Mouse (Mus musculus): ENCODE measurements around the gene Ajap1. TPM values are rescaled to one million over a fixed set of nuclear protein-coding genes. Genes with fewer than 3 reads are reported as not detected.

The Ajap1 gene
- polyA plus RNA-seq, 1 experiment from 2014 or later = 0.69 TPM

DNA sequence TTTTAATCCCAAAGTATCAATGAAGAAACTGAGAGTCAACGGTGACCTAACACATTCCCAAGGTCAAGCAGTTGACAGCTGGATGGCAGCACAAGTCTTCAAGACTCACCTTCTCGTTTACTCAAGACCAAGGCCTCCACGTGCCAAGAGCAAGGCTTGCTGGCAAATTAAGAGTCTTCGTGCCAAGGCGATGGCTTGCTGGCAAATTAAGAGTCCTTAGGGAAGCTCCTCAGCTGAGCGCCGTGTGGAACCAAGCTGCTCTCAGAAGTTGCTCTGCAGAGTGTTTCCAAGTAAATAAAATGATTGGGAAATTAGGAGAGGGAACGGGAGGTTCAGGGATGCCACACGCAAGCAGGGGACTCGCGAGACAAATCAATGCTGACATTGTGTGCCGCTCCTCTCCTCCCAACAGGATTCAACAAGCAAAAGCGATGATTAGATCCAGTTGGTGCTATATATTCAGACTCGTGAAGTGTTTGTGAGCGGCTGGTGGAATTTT is 147.3 kb downstream of the Ajap1 start:
- no peaks in the 10 kb centered on the region for H3K36me3 ChIP-seq
- H3K4me3 ChIP-seq (replicated peaks) = no peak overlapping the region
- ATAC-seq (ENCODE audit: insufficient read depth, low FRiP score, low read depth) = no peak
- no peaks in the 10 kb centered on the region for H3K27me3 ChIP-seq (replicated peaks)
- H3K4me2 ChIP-seq = no peak overlapping the region
- no peaks in the 10 kb centered on the region for H3K4me1 ChIP-seq
- no peak overlapping the region for H3K27ac ChIP-seq
- no peaks in the 10 kb centered on the region for H3K9me3 ChIP-seq
- 73% methylated on average over 15 of the region's 15 CpGs for WGBS
- no peak overlapping the region for H3K9ac ChIP-seq

GRCm38 (mm10) chr4:153327809-153328208 is 154.8 kb downstream of the Ajap1 start:
- 57% methylated on average over 10 of the region's 10 CpGs for WGBS
- Histone ChIP-seq H3K27ac (no peak overlapping the region), H3K4me2 (no peak overlapping the region), H3K4me1 (no peaks in the 10 kb centered on the region), H3K9ac (no peak overlapping the region), H3K9me3 (no peaks in the 10 kb centered on the region), H3K27me3 (replicated peaks) (no peaks in the 10 kb centered on the region), H3K36me3 (no peaks in the 10 kb centered on the region), H3K4me3 (replicated peaks) (no peak overlapping the region)
- ATAC-seq (ENCODE audit: insufficient read depth, low FRiP score, low read depth) = no peak

All from stomach, embryonic 15.5 days (tissue).